Mouse (Mus musculus): ENCODE measurements around the gene Mapk6.

DNA sequence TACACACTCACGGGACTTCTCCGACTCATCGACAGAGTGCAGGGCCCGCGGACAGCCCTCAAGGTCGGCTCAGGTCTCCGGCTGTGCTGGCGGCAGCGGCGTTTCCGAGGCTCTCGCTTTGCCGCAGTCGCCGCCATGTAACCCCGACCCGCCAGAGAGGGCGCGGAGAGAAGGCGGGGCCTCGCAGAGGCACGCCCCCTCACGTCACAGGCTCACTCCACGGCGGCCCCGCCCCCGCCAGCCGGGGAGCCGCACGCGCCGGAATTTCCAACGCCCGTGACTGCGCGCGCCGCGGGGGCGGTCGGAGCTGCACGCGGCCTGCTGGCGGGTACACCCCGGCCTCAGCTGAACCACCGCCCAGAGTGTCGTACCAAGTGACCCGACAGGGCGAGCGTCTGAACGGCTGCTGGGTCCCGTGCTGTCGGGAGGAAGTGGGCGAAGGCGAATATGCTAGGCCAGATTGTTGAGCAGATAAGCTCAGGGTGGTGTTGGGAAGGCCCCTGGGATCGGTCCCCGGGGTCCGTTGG is at the start of gene Mapk6:
- TF ChIP-seq CTCF (conservative IDR thresholded peaks at IDR 0.05; ENCODE audit: low read length) (no peak), POU5F1 (IDR thresholded peaks at IDR 0.05; ENCODE audit: borderline replicate concordance, low read length) (no peak)

Data from E14TG2a.4 (cell line).